Mouse (Mus musculus): Measurements from ENCODE around the gene Snx32. TPM values are rescaled to one million over a fixed set of nuclear protein-coding genes. Genes with fewer than 3 reads are reported as not detected.

Gene Snx32
- polyA plus RNA-seq, 1 experiment from 2014 or later: 36.0 TPM

DNA sequence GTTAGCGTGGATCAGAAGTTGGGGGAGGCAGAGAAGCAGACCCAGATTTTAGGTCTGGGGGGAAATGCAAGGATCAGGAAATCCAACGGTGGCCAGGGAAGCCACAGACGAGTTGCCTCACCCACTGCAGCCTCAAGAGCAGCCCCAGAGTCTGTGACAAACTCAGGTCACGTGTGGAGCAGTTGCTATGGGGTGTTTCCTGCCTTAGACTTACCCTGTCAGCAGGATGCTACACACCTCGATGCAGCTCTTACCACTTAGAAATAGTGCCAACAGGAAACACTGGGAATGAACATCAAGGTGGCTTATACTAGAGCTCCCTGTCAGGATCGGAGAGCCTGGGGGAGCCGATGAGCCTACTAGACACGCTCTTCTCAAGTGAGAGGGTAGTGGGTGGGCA lies 22.2 kb upstream of the Snx32 start:
- Histone ChIP-seq H3K9me3 (no peaks in the 10 kb centered on the region), H3K4me3 (no peak overlapping the region), H3K9ac (replicated peaks) (no peak overlapping the region), H3K36me3 (no peaks in the 10 kb centered on the region), H3K4me2 (replicated peaks) (no peak overlapping the region), H3K27ac (replicated peaks) (no peak overlapping the region), H3K4me1 (peaks cover 20% of the 10 kb centered on the region), H3K27me3 (peaks cover 31% of the 10 kb centered on the region)
- no peak for ATAC-seq (ENCODE audit: low FRiP score, low read depth)
- 78% methylated on average over 8 of the region's 8 CpGs for WGBS

DNA sequence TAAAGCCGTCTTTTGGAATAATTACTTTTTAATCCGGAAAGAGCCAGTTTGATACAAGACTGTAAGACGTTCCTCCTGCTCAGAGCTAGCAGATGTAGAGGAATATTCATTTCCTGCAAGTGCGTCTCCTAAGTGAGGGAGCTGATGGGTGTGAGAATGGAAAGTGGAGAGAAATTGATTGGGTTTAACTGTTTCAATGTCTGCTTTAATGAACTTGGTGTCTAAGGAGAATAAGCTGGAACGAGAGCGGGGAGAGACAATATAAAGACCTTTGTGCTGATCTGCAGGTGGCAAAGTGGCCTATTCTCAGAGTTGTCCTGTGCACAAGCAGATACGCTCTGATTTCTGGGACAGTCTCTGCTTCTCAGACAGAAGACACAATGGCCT lies 19.8 kb upstream of the Snx32 start:
- Histone ChIP-seq H3K27me3 (peaks cover 23% of the 10 kb centered on the region), H3K4me2 (replicated peaks) (peak overlapping the region; percentile 19; the same call in 1 of the 2 replicates), H3K36me3 (no peaks in the 10 kb centered on the region), H3K9me3 (no peaks in the 10 kb centered on the region), H3K27ac (replicated peaks) (peak overlapping the region; percentile 40), H3K4me3 (no peak overlapping the region), H3K4me1 (peaks cover 20% of the 10 kb centered on the region), H3K9ac (replicated peaks) (0 out of 2 replicates have a peak overlapping the region, but pooled peaks have one; percentile 29)
- WGBS: 28% methylated on average over 7 of the region's 7 CpGs
- no peak; the same call in 1 of the 2 replicates for ATAC-seq (ENCODE audit: low FRiP score, low read depth)

DNA sequence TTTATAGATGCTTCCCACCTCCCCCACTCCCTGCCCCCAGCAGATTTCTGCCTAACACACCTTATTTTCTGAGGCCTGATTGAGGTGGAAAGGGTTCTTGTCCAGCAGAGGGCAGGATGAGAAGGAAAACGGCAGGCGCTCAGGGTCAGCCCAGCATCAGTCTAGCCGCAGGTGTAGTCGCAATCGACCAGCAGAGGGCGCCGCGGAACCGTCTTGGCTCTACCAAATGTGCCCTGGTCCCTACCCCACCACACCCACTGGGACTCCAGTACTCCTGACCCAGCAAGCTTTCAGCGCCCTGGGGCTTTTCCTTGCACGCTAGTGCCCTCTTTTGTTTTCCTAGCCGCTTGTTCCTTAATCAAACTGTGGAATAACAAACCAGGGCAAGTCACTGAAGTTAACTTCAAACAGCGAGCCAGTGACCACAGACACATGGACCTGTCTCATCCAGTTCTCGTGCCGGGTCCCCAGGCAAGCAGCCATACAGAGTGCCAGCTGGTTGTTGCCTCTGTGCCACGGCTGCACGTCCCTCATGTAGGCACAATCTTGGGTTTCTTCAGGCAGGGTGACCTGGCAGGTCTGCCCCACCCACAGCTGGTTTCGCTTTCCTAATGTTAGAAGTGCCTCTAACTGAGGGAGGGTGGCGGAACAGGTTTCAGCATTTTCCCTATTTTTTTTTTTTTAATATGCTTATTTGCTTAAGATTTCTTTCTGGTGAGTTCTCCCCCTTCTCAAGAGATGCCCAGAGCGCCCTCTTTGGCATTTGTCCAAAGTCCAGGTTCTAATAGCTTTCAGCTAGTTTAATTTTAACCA lies 19.2 kb upstream of the Snx32 start:
- Histone ChIP-seq H3K36me3 (no peaks in the 10 kb centered on the region), H3K9me3 (no peaks in the 10 kb centered on the region), H3K4me2 (replicated peaks) (peak overlapping the region; percentile 37), H3K9ac (replicated peaks) (no peak overlapping the region), H3K4me1 (peaks cover 20% of the 10 kb centered on the region), H3K27ac (replicated peaks) (peak overlapping the region; percentile 40), H3K27me3 (peaks cover 23% of the 10 kb centered on the region), H3K4me3 (0 out of 2 replicates have a peak overlapping the region, but pooled peaks have one; percentile 9)
- 13% methylated on average over 20 of the region's 20 CpGs for WGBS
- peak; percentile 90 for ATAC-seq (ENCODE audit: low FRiP score, low read depth)

DNA sequence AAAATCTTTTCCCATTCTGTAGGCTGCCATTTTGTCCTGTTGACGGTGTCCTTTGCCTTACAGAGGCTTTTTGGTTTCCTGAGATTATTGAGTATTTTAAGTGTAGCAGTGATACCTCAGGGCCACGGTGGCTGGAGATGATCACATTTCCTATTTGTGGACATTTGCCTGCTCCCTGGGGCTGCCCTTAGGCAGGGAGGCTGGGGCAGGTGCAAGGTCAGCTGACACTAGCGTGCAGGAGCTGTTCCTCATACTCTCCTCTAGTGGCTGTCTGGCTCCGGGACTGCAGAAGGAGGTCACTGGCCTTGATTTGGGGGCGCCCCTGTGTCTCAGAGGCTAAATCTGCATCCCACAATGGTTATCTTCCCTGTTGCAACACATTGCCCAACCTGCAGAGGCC lies 14.9 kb upstream of the Snx32 start:
- H3K4me1 ChIP-seq: peaks cover 13% of the 10 kb centered on the region
- H3K36me3 ChIP-seq: no peaks in the 10 kb centered on the region
- no peak overlapping the region for H3K9ac ChIP-seq (replicated peaks)
- no peak for ATAC-seq (ENCODE audit: low FRiP score, low read depth)
- H3K27me3 ChIP-seq: peaks cover 1% of the 10 kb centered on the region
- 64% methylated on average over 5 of the region's 5 CpGs for WGBS
- no peaks in the 10 kb centered on the region for H3K9me3 ChIP-seq
- H3K4me2 ChIP-seq (replicated peaks): no peak overlapping the region
- no peak overlapping the region for H3K4me3 ChIP-seq
- no peak overlapping the region for H3K27ac ChIP-seq (replicated peaks)

DNA sequence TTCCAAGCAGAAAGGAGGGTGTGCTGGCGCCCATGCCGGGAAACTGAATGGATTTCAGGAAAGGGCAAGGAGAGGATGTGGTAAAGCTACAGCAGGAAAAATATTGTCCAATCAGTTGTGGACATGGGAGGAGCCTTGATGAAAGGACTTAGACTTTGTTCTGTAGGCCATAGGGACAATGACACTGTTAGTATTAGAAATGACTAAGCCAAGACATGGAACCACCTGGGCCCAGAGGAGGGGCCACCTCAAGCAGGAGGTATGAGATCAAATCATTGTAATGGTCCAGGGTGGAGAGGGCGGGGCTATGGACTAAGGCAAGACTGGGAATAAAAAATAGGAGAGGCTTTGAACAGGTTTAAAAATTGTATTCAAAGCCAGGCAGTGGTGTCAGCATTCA lies 8.4 kb upstream of the Snx32 start:
- Histone ChIP-seq H3K4me2 (replicated peaks) (no peak overlapping the region), H3K9me3 (no peaks in the 10 kb centered on the region), H3K27me3 (no peaks in the 10 kb centered on the region), H3K9ac (replicated peaks) (no peak overlapping the region), H3K4me3 (no peak overlapping the region), H3K4me1 (no peaks in the 10 kb centered on the region), H3K27ac (replicated peaks) (no peak overlapping the region), H3K36me3 (no peaks in the 10 kb centered on the region)
- 89% methylated on average over 3 of the region's 3 CpGs for WGBS
- no peak for ATAC-seq (ENCODE audit: low FRiP score, low read depth)

DNA sequence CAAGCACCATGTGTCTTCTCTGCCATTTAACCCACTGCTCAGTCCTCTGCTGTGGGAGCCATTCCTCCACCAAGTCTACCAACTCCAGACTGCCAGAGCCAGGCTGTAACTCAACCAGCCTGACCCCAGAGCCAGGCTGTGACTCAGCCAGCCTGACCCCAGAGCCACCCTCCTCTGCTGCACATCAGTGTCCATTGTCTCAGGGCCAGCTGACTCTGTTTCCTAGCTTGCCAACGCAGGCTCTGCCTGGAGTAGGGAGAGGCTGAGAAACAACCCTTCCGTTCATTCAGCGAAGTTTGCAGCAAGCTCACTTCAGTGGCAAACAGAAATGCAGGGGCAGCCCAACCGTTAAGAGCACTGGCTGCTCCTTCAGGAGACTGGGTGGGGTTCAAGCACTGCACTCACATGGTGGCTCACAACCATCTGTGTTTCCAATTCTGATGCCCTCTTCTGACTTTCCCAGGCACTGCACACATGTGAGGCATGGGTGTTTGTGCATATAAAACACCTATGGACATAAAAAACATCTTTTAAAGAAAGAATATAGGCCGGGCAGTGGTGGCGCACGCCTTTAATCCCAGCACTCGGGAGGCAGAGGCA lies 6.7 kb upstream of the Snx32 start:
- Histone ChIP-seq H3K36me3 (no peaks in the 10 kb centered on the region), H3K27ac (replicated peaks) (no peak overlapping the region), H3K9me3 (no peaks in the 10 kb centered on the region), H3K4me1 (peaks cover 3% of the 10 kb centered on the region; the same call in 1 of the 2 replicates), H3K27me3 (no peaks in the 10 kb centered on the region), H3K4me3 (no peak overlapping the region), H3K9ac (replicated peaks) (no peak overlapping the region), H3K4me2 (replicated peaks) (no peak overlapping the region)
- 83% methylated on average over 8 of the region's 8 CpGs for WGBS
- no peak for ATAC-seq (ENCODE audit: low FRiP score, low read depth)

GRCm38 (mm10) chr19:5515840-5516777 lies 5.8 kb upstream of the Snx32 start:
- no peak overlapping the region for H3K27ac ChIP-seq (replicated peaks)
- 71% methylated on average over 7 of the region's 7 CpGs for WGBS
- ATAC-seq (ENCODE audit: low FRiP score, low read depth): no peak
- H3K9ac ChIP-seq (replicated peaks): no peak overlapping the region
- H3K9me3 ChIP-seq: no peaks in the 10 kb centered on the region
- H3K4me2 ChIP-seq (replicated peaks): no peak overlapping the region
- no peaks in the 10 kb centered on the region for H3K27me3 ChIP-seq
- H3K36me3 ChIP-seq: no peaks in the 10 kb centered on the region
- H3K4me3 ChIP-seq: no peak overlapping the region
- peaks cover 6% of the 10 kb centered on the region for H3K4me1 ChIP-seq

DNA sequence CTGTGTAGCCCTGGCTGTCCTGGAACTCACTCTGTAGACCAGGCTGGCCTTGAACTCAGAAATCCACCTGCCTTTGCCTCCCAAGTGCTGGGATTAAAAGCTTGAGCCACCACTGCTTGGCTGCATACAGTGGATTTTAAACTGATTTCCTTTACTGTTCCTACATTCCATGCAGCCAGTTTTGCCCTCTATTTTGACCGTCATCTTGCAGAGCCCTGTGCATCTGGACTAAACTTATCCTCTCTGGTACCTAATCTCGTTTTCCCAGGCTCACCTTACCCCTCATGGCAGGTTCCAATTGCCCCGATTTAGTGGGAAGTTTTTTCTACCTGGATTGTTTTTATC lies 2.6 kb upstream of the Snx32 start:
- Histone ChIP-seq H3K4me1 (peaks cover 21% of the 10 kb centered on the region), H3K36me3 (no peaks in the 10 kb centered on the region), H3K4me3 (no peak overlapping the region), H3K27me3 (no peaks in the 10 kb centered on the region), H3K9ac (replicated peaks) (no peak overlapping the region), H3K4me2 (replicated peaks) (no peak overlapping the region), H3K27ac (replicated peaks) (no peak overlapping the region), H3K9me3 (peaks cover 7% of the 10 kb centered on the region; the same call in 1 of the 2 replicates)
- 92% methylated on average over 3 of the region's 3 CpGs for WGBS
- no peak for ATAC-seq (ENCODE audit: low FRiP score, low read depth)

DNA sequence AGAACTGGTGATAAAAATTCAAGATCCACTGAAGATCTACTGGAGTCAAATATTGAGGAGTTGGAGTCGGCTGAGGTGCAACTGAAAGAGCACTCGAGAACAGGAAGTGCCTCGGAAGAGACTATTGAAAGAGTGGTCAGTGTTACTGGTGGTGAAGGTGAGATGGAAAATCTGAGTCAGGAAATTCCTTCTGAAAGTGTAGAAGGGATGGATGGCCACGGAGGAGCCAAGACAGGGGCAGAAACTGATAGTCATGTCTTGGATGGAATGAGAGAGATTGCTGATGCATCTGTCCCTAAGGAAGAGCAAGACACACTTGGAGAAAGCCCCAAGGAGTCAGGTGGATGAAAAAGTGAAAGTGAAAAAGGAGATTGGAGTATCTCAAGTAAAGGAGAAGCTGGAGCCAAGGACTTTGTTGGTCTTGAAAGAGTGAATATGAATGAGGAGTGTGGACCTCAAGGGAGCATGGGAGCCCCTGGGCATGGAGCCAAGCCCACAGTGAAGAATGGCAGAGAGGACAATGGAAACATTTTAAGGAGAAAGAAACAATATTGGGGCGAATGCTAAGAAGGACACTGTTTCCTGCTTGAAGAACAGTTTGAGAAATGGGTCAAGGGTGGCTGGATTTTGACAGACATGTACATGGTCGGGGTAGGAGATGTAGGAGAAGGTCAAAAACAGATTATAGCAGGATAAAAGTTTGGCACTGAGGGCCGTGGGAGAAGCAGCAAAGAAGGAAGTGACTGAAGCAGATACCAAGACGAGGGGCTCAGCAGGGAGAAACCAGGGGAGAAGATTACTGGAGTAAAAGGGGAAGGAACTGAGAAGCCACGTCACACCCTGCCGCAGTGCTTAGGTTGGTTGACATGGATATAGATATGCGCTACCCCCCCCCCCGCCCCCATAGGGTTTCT lies 2.0 kb upstream of the Snx32 start:
- ATAC-seq (ENCODE audit: low FRiP score, low read depth): no peak
- Histone ChIP-seq H3K36me3 (no peaks in the 10 kb centered on the region), H3K4me2 (replicated peaks) (no peak overlapping the region), H3K9ac (replicated peaks) (no peak overlapping the region), H3K9me3 (peaks cover 7% of the 10 kb centered on the region; the same call in 1 of the 2 replicates), H3K4me1 (peaks cover 21% of the 10 kb centered on the region), H3K27me3 (no peaks in the 10 kb centered on the region), H3K4me3 (no peak overlapping the region), H3K27ac (replicated peaks) (no peak overlapping the region)
- WGBS: 82% methylated on average over 12 of the region's 12 CpGs

DNA sequence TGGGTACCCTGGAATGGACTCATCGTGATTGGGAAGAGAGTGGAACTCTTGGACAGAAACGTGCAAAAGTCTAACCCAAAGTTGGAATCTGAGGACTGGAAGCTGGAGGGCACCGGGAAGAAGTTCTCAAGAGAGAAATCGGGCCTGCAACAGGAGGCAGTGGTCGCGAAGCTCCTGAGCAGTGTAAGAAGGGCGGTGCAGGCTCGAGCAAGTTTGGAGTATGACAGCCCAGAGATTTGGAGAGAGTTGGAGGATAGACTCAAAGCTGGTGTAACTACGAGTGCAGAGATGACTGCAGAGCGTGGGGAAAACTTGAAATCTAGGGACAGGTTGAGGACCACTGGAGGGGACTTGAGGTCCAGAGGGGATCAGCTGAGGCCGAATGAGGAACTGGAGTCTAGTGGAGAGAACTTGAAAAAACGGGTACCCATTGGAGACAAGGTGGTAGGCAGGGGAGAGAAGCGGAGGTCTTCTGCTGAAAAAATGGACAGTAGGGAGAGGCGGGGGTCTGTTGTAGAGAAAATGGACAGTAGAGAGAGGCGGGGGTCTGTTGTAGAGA lies 815 bp upstream of the Snx32 start:
- ATAC-seq (ENCODE audit: low FRiP score, low read depth): no peak
- WGBS: 54% methylated on average over 15 of the region's 15 CpGs
- peak overlapping the region; percentile 50 for H3K4me3 ChIP-seq

GRCm38 (mm10) chr19:5503687-5504086 lies 6.7 kb downstream of the Snx32 start, which contains the start of gene 1700020D05Rik:
TSS of gene 1700020D05Rik (minus strand) at chr19:5503787.
- no peaks in the 10 kb centered on the region for H3K4me1 ChIP-seq
- H3K9me3 ChIP-seq: 0 out of 2 replicates have a peak, but pooled peaks cover 4% of the 10 kb centered on the region
- H3K27ac ChIP-seq (replicated peaks): no peak within 1 kb of the TSS
- no peak within 1 kb of the TSS for H3K4me3 ChIP-seq
- H3K9ac ChIP-seq (replicated peaks): no peak within 1 kb of the TSS
- WGBS: 58% methylated on average over 17 of the region's 17 CpGs
- H3K36me3 ChIP-seq: peaks cover 3% of the 10 kb centered on the region; the same call in 1 of the 2 replicates
- no peak for ATAC-seq (ENCODE audit: low FRiP score, low read depth)
- H3K27me3 ChIP-seq: no peaks in the 10 kb centered on the region; the same call in 1 of the 2 replicates
- H3K4me2 ChIP-seq (replicated peaks): no peak within 1 kb of the TSS

More for the DNA sequence above, 815 bp upstream of the Snx32 start:
- peaks cover 7% of the 10 kb centered on the region; the same call in 1 of the 2 replicates for H3K9me3 ChIP-seq
- no peaks in the 10 kb centered on the region for H3K36me3 ChIP-seq
- no peaks in the 10 kb centered on the region for H3K27me3 ChIP-seq
- peak overlapping the region; percentile 76 for H3K4me2 ChIP-seq (replicated peaks)
- peak overlapping the region; percentile 54; the same call in 1 of the 2 replicates for H3K9ac ChIP-seq (replicated peaks)
- 0 out of 2 replicates have a peak overlapping the region, but pooled peaks have one; percentile 15 for H3K27ac ChIP-seq (replicated peaks)
- peaks cover 21% of the 10 kb centered on the region for H3K4me1 ChIP-seq

Measured in midbrain, embryonic 12.5 days (tissue).